Mouse (Mus musculus): ENCODE data around the gene Hba-a1. TPM values are rescaled to one million over a fixed set of nuclear protein-coding genes. Genes with fewer than 3 reads are reported as not detected.
A peak's percentile ranks its signal among the peaks of the same experiment; 100 is the strongest.

Gene Hba-a1
- polyA plus RNA-seq, 1 experiment: 17,767 TPM

- Histone ChIP-seq H3K4me1 (ENCODE audit: control insufficient read depth, insufficient read depth, low read length) (no peaks in the 10 kb centered on the region), H3K27ac (ENCODE audit: control insufficient read depth, insufficient read depth, low read depth, low read length, poor library complexity) (no peak overlapping the region), H3K4me3 (replicated peaks; ENCODE audit: control insufficient read depth, low read depth, low read length) (no peak overlapping the region)
- 57% methylated on average over 1 of the region's 1 CpGs for WGBS
- no peak for TF ChIP-seq POLR2A (IDR thresholded peaks at IDR 0.05; ENCODE audit: borderline replicate concordance, control insufficient read depth, low read depth, low read length)
- no peak for TF ChIP-seq CTCF (IDR thresholded peaks at IDR 0.05; ENCODE audit: control insufficient read depth, insufficient read depth, low read length)
Measured at GRCm38 (mm10) chr11:32307006-32307405, 23.7 kb downstream of the Hba-a1 start.

GRCm38 (mm10) chr11:32309446-32309845 is 26.1 kb downstream of the Hba-a1 start:
- no peaks in the 10 kb centered on the region for H3K4me1 ChIP-seq (ENCODE audit: control insufficient read depth, insufficient read depth, low read length)
- no peak overlapping the region for H3K27ac ChIP-seq (ENCODE audit: control insufficient read depth, insufficient read depth, low read depth, low read length, poor library complexity)
- H3K4me3 ChIP-seq (replicated peaks; ENCODE audit: control insufficient read depth, low read depth, low read length): no peak overlapping the region
- WGBS: 75% methylated on average over 4 of the region's 4 CpGs
- no peak for TF ChIP-seq POLR2A (IDR thresholded peaks at IDR 0.05; ENCODE audit: borderline replicate concordance, control insufficient read depth, low read depth, low read length)
- no peak for TF ChIP-seq CTCF (IDR thresholded peaks at IDR 0.05; ENCODE audit: control insufficient read depth, insufficient read depth, low read length)

- WGBS: 53% methylated on average over 3 of the region's 3 CpGs
Measured at GRCm38 (mm10) chr11:32309928-32310327, 26.6 kb downstream of the Hba-a1 start.

GRCm38 (mm10) chr11:32316009-32316408 is 32.7 kb downstream of the Hba-a1 start:
- Histone ChIP-seq H3K4me3 (replicated peaks; ENCODE audit: control insufficient read depth, low read depth, low read length) (no peak overlapping the region), H3K4me1 (ENCODE audit: control insufficient read depth, insufficient read depth, low read length) (no peaks in the 10 kb centered on the region), H3K27ac (ENCODE audit: control insufficient read depth, insufficient read depth, low read depth, low read length, poor library complexity) (no peak overlapping the region)
- TF ChIP-seq CTCF (IDR thresholded peaks at IDR 0.05; ENCODE audit: control insufficient read depth, insufficient read depth, low read length) (no peak), POLR2A (IDR thresholded peaks at IDR 0.05; ENCODE audit: borderline replicate concordance, control insufficient read depth, low read depth, low read length) (no peak)
- 48% methylated on average over 3 of the region's 3 CpGs for WGBS

More at GRCm38 (mm10) chr11:32309928-32310327, 26.6 kb downstream of the Hba-a1 start:
- TF ChIP-seq POLR2A (IDR thresholded peaks at IDR 0.05; ENCODE audit: borderline replicate concordance, control insufficient read depth, low read depth, low read length) (no peak), CTCF (IDR thresholded peaks at IDR 0.05; ENCODE audit: control insufficient read depth, insufficient read depth, low read length) (no peak)
- H3K4me1 ChIP-seq (ENCODE audit: control insufficient read depth, insufficient read depth, low read length): no peaks in the 10 kb centered on the region
- H3K27ac ChIP-seq (ENCODE audit: control insufficient read depth, insufficient read depth, low read depth, low read length, poor library complexity): no peak overlapping the region
- no peak overlapping the region for H3K4me3 ChIP-seq (replicated peaks; ENCODE audit: control insufficient read depth, low read depth, low read length)

- H3K4me3 ChIP-seq (replicated peaks; ENCODE audit: control insufficient read depth, low read depth, low read length): no peak overlapping the region
- no peak overlapping the region for H3K27ac ChIP-seq (ENCODE audit: control insufficient read depth, insufficient read depth, low read depth, low read length, poor library complexity)
- no peak for TF ChIP-seq POLR2A (IDR thresholded peaks at IDR 0.05; ENCODE audit: borderline replicate concordance, control insufficient read depth, low read depth, low read length)
- TF ChIP-seq CTCF (IDR thresholded peaks at IDR 0.05; ENCODE audit: control insufficient read depth, insufficient read depth, low read length): no peak
- 56% methylated on average over 11 of the region's 11 CpGs for WGBS
- no peaks in the 10 kb centered on the region for H3K4me1 ChIP-seq (ENCODE audit: control insufficient read depth, insufficient read depth, low read length)
Measured at GRCm38 (mm10) chr11:32320507-32321195, 37.3 kb downstream of the Hba-a1 start.

GRCm38 (mm10) chr11:32321196-32321565 is 37.9 kb downstream of the Hba-a1 start:
- Histone ChIP-seq H3K27ac (ENCODE audit: control insufficient read depth, insufficient read depth, low read depth, low read length, poor library complexity) (no peak overlapping the region), H3K4me1 (ENCODE audit: control insufficient read depth, insufficient read depth, low read length) (no peaks in the 10 kb centered on the region), H3K4me3 (replicated peaks; ENCODE audit: control insufficient read depth, low read depth, low read length) (no peak overlapping the region)
- 29% methylated on average over 8 of the region's 8 CpGs for WGBS
- TF ChIP-seq CTCF (IDR thresholded peaks at IDR 0.05; ENCODE audit: control insufficient read depth, insufficient read depth, low read length) (peak; percentile 71), POLR2A (IDR thresholded peaks at IDR 0.05; ENCODE audit: borderline replicate concordance, control insufficient read depth, low read depth, low read length) (no peak)

GRCm38 (mm10) chr11:32324609-32325008 is 41.3 kb downstream of the Hba-a1 start:
- 10% methylated on average over 15 of the region's 15 CpGs for WGBS
- no peak overlapping the region for H3K27ac ChIP-seq (ENCODE audit: control insufficient read depth, insufficient read depth, low read depth, low read length, poor library complexity)
- TF ChIP-seq POLR2A (IDR thresholded peaks at IDR 0.05; ENCODE audit: borderline replicate concordance, control insufficient read depth, low read depth, low read length) (peak; percentile 3; the same call in 1 of the 2 replicates), CTCF (IDR thresholded peaks at IDR 0.05; ENCODE audit: control insufficient read depth, insufficient read depth, low read length) (peak; percentile 83)
- no peaks in the 10 kb centered on the region for H3K4me1 ChIP-seq (ENCODE audit: control insufficient read depth, insufficient read depth, low read length)
- peak overlapping the region; percentile 22 for H3K4me3 ChIP-seq (replicated peaks; ENCODE audit: control insufficient read depth, low read depth, low read length)

- H3K27ac ChIP-seq (ENCODE audit: control insufficient read depth, insufficient read depth, low read depth, low read length, poor library complexity): no peak overlapping the region
- WGBS: 19% methylated on average over 6 of the region's 6 CpGs
- no peak overlapping the region for H3K4me3 ChIP-seq (replicated peaks; ENCODE audit: control insufficient read depth, low read depth, low read length)
- TF ChIP-seq CTCF (IDR thresholded peaks at IDR 0.05; ENCODE audit: control insufficient read depth, insufficient read depth, low read length) (no peak), POLR2A (IDR thresholded peaks at IDR 0.05; ENCODE audit: borderline replicate concordance, control insufficient read depth, low read depth, low read length) (no peak)
- H3K4me1 ChIP-seq (ENCODE audit: control insufficient read depth, insufficient read depth, low read length): peaks cover 2% of the 10 kb centered on the region; the same call in 1 of the 2 replicates
Measured at GRCm38 (mm10) chr11:32331075-32331474, 47.8 kb downstream of the Hba-a1 start.
